Mouse (Mus musculus) olfactory bulb, adult 2 months (tissue): Measurements from ENCODE around the gene Cend1.

ENCODE experiments used
- CTCF ChIP-seq: fragments of 200-500 bp; IDR thresholded peaks from 2 replicates; pipeline ENCODE4 v1.5.1; 2012; ENCODE audit warnings: low read depth, mild to moderate bottlenecking, low read length, moderate library complexity; ENCODE audit not compliant: insufficient read depth
- POLR2A ChIP-seq: fragments of 200-500 bp; IDR thresholded peaks from 2 replicates; pipeline ENCODE4 v1.6.1; 2012; ENCODE audit warnings: mild to moderate bottlenecking, low read depth, low read length, moderate library complexity; ENCODE audit not compliant: insufficient read depth

- TF ChIP-seq CTCF, result no peak
- TF ChIP-seq POLR2A, result no peak
These were observed 9.9 kb upstream of the Cend1 start for GRCm38 (mm10) chr7:141439140-141439679.
